Mouse (Mus musculus) thymus, adult 2 months (tissue): Measurements from ENCODE around the gene Sox18.

Experiments used
- CTCF ChIP-seq: fragments of 200-500 bp; IDR thresholded peaks from 2 replicates; pipeline ENCODE4 v1.5.1; 2012; ENCODE audit warnings: mild to moderate bottlenecking, control low read depth, low read length, moderate library complexity, borderline replicate concordance; ENCODE audit not compliant: control insufficient read depth, poor library complexity, insufficient read depth; ENCODE audit errors: extremely low read depth
- POLR2A ChIP-seq: fragments of 200-500 bp; IDR thresholded peaks from 2 replicates; pipeline ENCODE4 v1.6.1; 2012; ENCODE audit warnings: mild to moderate bottlenecking, low read length, control low read depth, moderate library complexity; ENCODE audit not compliant: control insufficient read depth, poor library complexity, insufficient read depth; ENCODE audit errors: extremely low read depth

GRCm38 (mm10) chr2:181713749-181714148, 42.3 kb upstream of the Sox18 start:
- TF ChIP-seq POLR2A, result no peak
- no peak for TF ChIP-seq CTCF
